Mouse (Mus musculus): ENCODE results near the gene Ino80b. TPM values are rescaled to one million over a fixed set of nuclear protein-coding genes. Genes with fewer than 3 reads are reported as not detected.

Gene Ino80b
- polyA plus RNA-seq, 2 experiments = 14.7 to 35.9 TPM

DNA sequence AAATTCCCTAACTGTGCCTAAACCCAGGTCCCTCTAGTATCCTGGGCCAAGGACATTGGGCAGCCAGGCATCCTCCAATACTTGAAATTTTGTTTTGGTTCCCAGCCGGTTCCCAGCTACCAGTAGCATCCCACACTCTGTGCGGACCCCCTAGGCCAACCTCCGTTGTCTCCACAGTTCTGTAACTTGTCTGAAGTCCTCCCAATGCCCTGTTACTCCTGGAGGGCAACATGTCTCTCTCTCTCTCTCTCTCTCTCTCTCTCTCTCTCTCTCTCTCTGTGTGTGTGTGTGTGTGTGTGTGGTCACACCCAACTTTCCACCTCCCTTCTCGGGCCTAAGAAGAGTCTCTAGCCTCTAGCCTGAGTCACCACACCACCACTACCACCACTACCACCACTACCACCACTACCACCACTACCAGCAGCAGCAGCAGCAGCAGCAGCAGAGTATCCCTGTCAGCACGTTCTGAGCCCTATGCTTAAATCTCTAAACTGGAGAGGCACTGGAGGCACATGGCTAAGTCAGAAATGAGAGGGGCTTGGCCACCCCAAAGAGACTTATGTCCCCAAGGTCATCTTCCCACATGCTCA is 11.2 kb upstream of the Ino80b start:
- Histone ChIP-seq H3K27me3 (ENCODE audit: control insufficient read depth, insufficient read depth, low read length) (no peaks in the 10 kb centered on the region), H3K9ac (ENCODE audit: low read depth, low read length, severe bottlenecking) (peak overlapping the region; percentile 90), H3K4me2 (replicated peaks; ENCODE audit: low read depth, low read length, severe bottlenecking) (peak overlapping the region; percentile 90), H3K36me3 (ENCODE audit: control insufficient read depth, insufficient read depth, low read length) (peaks cover 3% of the 10 kb centered on the region), H3K27ac (replicated peaks; ENCODE audit: low read depth, low read length) (peak overlapping the region; percentile 100), H3K4me3 (replicated peaks; ENCODE audit: low read length) (peak overlapping the region; percentile 61), H3K4me1 (ENCODE audit: control insufficient read depth, insufficient read depth, low read length) (peaks cover 35% of the 10 kb centered on the region), H3K9me3 (ENCODE audit: control insufficient read depth, low read length) (no peaks in the 10 kb centered on the region)
- WGBS = 7% methylated on average over 5 of the region's 5 CpGs
- DNase-seq (ENCODE audit: low spot score) (no peak), ATAC-seq (ENCODE audit: low FRiP score, low read depth) (no peak)
- no peak for TF ChIP-seq POLR2A (IDR thresholded peaks at IDR 0.05; ENCODE audit: borderline replicate concordance, extremely low read depth, insufficient read depth, insufficient read length)

- Histone ChIP-seq H3K4me1 (ENCODE audit: control insufficient read depth, insufficient read depth, low read length) (peaks cover 35% of the 10 kb centered on the region), H3K27me3 (ENCODE audit: control insufficient read depth, insufficient read depth, low read length) (no peaks in the 10 kb centered on the region), H3K4me2 (replicated peaks; ENCODE audit: low read depth, low read length, severe bottlenecking) (peak overlapping the region; percentile 90), H3K4me3 (replicated peaks; ENCODE audit: low read length) (peak overlapping the region; percentile 61), H3K27ac (replicated peaks; ENCODE audit: low read depth, low read length) (peak overlapping the region; percentile 100), H3K9me3 (ENCODE audit: control insufficient read depth, low read length) (no peaks in the 10 kb centered on the region), H3K9ac (ENCODE audit: low read depth, low read length, severe bottlenecking) (peak overlapping the region; percentile 90), H3K36me3 (ENCODE audit: control insufficient read depth, insufficient read depth, low read length) (peaks cover 3% of the 10 kb centered on the region)
- peak; percentile 44 for DNase-seq (ENCODE audit: low spot score)
- WGBS = 5% methylated on average over 37 of the region's 37 CpGs
- no peak for ATAC-seq (ENCODE audit: low FRiP score, low read depth)
- 0 out of 2 replicates have a peak, but pooled peaks have one; percentile 28 for TF ChIP-seq POLR2A (IDR thresholded peaks at IDR 0.05; ENCODE audit: borderline replicate concordance, extremely low read depth, insufficient read depth, insufficient read length)
Measured at GRCm38 (mm10) chr6:83135571-83136161, 10.4 kb upstream of the Ino80b start.

DNA sequence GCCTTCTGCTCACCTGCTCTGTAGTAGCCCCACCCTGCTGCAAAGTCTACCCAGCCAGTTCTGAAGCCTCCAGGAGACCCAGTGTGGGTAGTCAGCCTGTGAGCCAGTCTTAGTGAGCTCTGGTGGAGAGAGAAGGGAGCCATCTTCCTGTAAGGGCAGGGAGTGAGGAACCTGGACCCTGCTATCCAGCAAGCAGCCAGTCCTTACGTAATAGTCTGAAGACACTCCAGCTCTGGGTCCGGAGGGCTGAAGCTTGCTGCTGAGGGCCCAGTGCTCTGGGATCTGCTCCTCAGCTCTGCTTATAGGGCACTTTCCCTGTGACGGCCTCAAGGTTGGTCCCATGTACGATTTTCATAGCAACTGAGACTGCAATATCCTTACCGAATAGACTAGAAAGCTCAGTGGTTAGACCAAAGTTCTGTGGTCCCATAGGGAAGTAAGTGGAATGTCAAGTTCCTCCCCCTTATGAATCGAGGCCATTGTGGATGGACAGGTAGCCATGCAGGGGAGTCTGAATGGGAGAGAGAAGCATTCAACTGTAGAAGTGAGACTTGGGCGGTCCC is 9.8 kb upstream of the Ino80b start, which contains the start of gene Rtkn:
TSS of gene Rtkn (plus strand) at position 513 of the 563 bp plus-strand sequence.
- DNase-seq (ENCODE audit: low spot score) (no peak), ATAC-seq (ENCODE audit: low FRiP score, low read depth) (no peak)
- Histone ChIP-seq H3K27ac (replicated peaks; ENCODE audit: low read depth, low read length) (peak within 1 kb of the TSS; percentile 100), H3K9ac (ENCODE audit: low read depth, low read length, severe bottlenecking) (peak within 1 kb of the TSS; percentile 90), H3K36me3 (ENCODE audit: control insufficient read depth, insufficient read depth, low read length) (peaks cover 2% of the 10 kb centered on the region), H3K27me3 (ENCODE audit: control insufficient read depth, insufficient read depth, low read length) (no peaks in the 10 kb centered on the region), H3K4me1 (ENCODE audit: control insufficient read depth, insufficient read depth, low read length) (peaks cover 35% of the 10 kb centered on the region), H3K9me3 (ENCODE audit: control insufficient read depth, low read length) (no peaks in the 10 kb centered on the region), H3K4me3 (replicated peaks; ENCODE audit: low read length) (peak within 1 kb of the TSS; percentile 61), H3K4me2 (replicated peaks; ENCODE audit: low read depth, low read length, severe bottlenecking) (peak within 1 kb of the TSS; percentile 90)
- no peak for TF ChIP-seq POLR2A (IDR thresholded peaks at IDR 0.05; ENCODE audit: borderline replicate concordance, extremely low read depth, insufficient read depth, insufficient read length)
- 58% methylated on average over 7 of the region's 7 CpGs for WGBS

GRCm38 (mm10) chr6:83134226-83134625 is 9.0 kb upstream of the Ino80b start:
- no peak overlapping the region for H3K4me2 ChIP-seq (replicated peaks; ENCODE audit: low read depth, low read length, severe bottlenecking)
- no peak for TF ChIP-seq POLR2A (IDR thresholded peaks at IDR 0.05; ENCODE audit: borderline replicate concordance, extremely low read depth, insufficient read depth, insufficient read length)
- H3K4me1 ChIP-seq (ENCODE audit: control insufficient read depth, insufficient read depth, low read length) = peaks cover 27% of the 10 kb centered on the region
- H3K36me3 ChIP-seq (ENCODE audit: control insufficient read depth, insufficient read depth, low read length) = no peaks in the 10 kb centered on the region; the same call in 1 of the 2 replicates
- no peak overlapping the region for H3K9ac ChIP-seq (ENCODE audit: low read depth, low read length, severe bottlenecking)
- H3K9me3 ChIP-seq (ENCODE audit: control insufficient read depth, low read length) = no peaks in the 10 kb centered on the region
- WGBS = 77% methylated on average over 3 of the region's 3 CpGs
- no peak for DNase-seq (ENCODE audit: low spot score)
- no peaks in the 10 kb centered on the region for H3K27me3 ChIP-seq (ENCODE audit: control insufficient read depth, insufficient read depth, low read length)
- H3K4me3 ChIP-seq (replicated peaks; ENCODE audit: low read length) = no peak overlapping the region
- no peak overlapping the region for H3K27ac ChIP-seq (replicated peaks; ENCODE audit: low read depth, low read length)
- ATAC-seq (ENCODE audit: low FRiP score, low read depth) = no peak

DNA sequence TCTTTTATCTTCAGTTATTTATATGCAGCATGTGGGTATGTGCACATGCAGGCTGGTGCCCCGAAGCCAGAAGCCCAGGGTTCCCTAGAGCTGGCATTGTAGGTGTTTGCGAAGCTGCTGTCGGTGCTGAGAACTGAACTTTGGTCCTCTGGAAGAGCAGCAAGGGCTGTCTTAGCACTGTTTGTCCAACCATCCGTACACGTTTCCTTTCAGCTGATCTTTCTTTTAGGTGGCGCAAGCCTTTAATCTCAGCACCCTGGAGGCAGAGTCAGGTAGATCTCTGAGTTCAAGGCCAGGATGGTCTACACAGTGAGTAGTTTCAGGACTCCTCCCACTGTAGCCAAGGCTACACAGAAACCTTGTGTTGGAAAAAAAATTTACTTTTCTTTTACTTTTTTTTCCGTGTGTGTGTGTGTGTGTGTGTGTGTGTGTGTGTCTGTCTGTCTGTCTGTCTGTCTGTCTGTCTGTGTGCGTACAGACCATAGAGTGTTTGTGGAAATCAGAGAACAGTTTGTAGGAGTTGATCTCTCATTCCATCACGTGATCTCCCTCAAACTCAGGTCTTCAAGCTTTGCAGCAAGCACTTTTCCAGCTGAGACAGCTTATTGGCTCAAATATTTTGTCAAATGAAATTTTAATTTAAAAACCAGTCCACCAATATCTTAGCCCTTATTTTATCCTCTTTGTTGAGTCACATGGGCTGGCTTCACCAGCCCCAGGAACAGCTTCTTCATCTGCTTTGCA is 7.1 kb upstream of the Ino80b start:
- Histone ChIP-seq H3K9me3 (ENCODE audit: control insufficient read depth, low read length) (no peaks in the 10 kb centered on the region), H3K4me1 (ENCODE audit: control insufficient read depth, insufficient read depth, low read length) (peaks cover 12% of the 10 kb centered on the region), H3K36me3 (ENCODE audit: control insufficient read depth, insufficient read depth, low read length) (no peaks in the 10 kb centered on the region), H3K9ac (ENCODE audit: low read depth, low read length, severe bottlenecking) (no peak overlapping the region), H3K27ac (replicated peaks; ENCODE audit: low read depth, low read length) (no peak overlapping the region), H3K4me2 (replicated peaks; ENCODE audit: low read depth, low read length, severe bottlenecking) (no peak overlapping the region), H3K27me3 (ENCODE audit: control insufficient read depth, insufficient read depth, low read length) (no peaks in the 10 kb centered on the region), H3K4me3 (replicated peaks; ENCODE audit: low read length) (no peak overlapping the region)
- no peak for TF ChIP-seq POLR2A (IDR thresholded peaks at IDR 0.05; ENCODE audit: borderline replicate concordance, extremely low read depth, insufficient read depth, insufficient read length)
- DNase-seq (ENCODE audit: low spot score) (no peak), ATAC-seq (ENCODE audit: low FRiP score, low read depth) (no peak)
- 89% methylated on average over 9 of the region's 9 CpGs for WGBS

Measured in limb, embryonic 14.5 days (tissue).